Mouse (Mus musculus) layer of hippocampus, postnatal 14 days (tissue): ENCODE measurements around the gene Slc25a28. TPM values are rescaled to one million over a fixed set of nuclear protein-coding genes. Genes with fewer than 3 reads are reported as not detected.

Experiments used
- DNase-seq, 2 experiments: peaks; one replicate each; pipeline ENCODE4 v3.0.0; 2021 to 2022; ENCODE audit warnings: low spot score in 2 of 2, mixed read lengths in 1 of 2
- microRNA-seq, 2 experiments: library from miRNA; unstranded; fragments of <30 nt; microRNA quantifications; one replicate each; pipeline ENCODE4 v1.2.0; 2021
- total RNA-seq, 2 experiments: library from RNA; stranded (reverse); gene quantifications; 2 replicates each; pipeline ENCODE4 v1.2.3; 2021

The Slc25a28 gene
- total RNA-seq, 2 experiments from 2014 or later: 35.8 to 39.1 TPM

- no peak for DNase-seq
Observed at GRCm38 (mm10) chr19:43642843-43643242, 31.8 kb downstream of the Slc25a28 start.

- DNase-seq: no peak
Observed at GRCm38 (mm10) chr19:43641833-43642232, 32.8 kb downstream of the Slc25a28 start.

GRCm38 (mm10) chr19:43630466-43631251 lies 44.0 kb downstream of the Slc25a28 start:
- DNase-seq: peak; percentile 73 to 84

- DNase-seq: no peak
Observed at GRCm38 (mm10) chr19:43629088-43629487, 45.6 kb downstream of the Slc25a28 start.

- no peak for DNase-seq
Observed at GRCm38 (mm10) chr19:43627345-43627744, 47.3 kb downstream of the Slc25a28 start.

GRCm38 (mm10) chr19:43626160-43626559 lies 48.5 kb downstream of the Slc25a28 start:
- no peak for DNase-seq

- DNase-seq: no peak
Observed at GRCm38 (mm10) chr19:43623913-43624312, 50.8 kb downstream of the Slc25a28 start.

GRCm38 (mm10) chr19:43619916-43620479 lies 54.7 kb downstream of the Slc25a28 start:
- DNase-seq: no peak

- DNase-seq: no peak
Observed at GRCm38 (mm10) chr19:43618505-43619030, 56.1 kb downstream of the Slc25a28 start.

GRCm38 (mm10) chr19:43617761-43618349 lies 56.8 kb downstream of the Slc25a28 start:
- no peak for DNase-seq

GRCm38 (mm10) chr19:43616889-43617288 lies 57.8 kb downstream of the Slc25a28 start:
- DNase-seq: no peak

GRCm38 (mm10) chr19:43616415-43616861 lies 58.2 kb downstream of the Slc25a28 start:
- no peak for DNase-seq

GRCm38 (mm10) chr19:43615571-43616414 lies 58.9 kb downstream of the Slc25a28 start:
- no peak for DNase-seq

- DNase-seq: no peak
Observed at GRCm38 (mm10) chr19:43615074-43615445, 59.6 kb downstream of the Slc25a28 start.

- no peak for DNase-seq
Observed at GRCm38 (mm10) chr19:43614341-43615073, 60.2 kb downstream of the Slc25a28 start.

Small RNAs within 50 kb of the gene (microRNA-seq; reads per million reads assigned to microRNA genes)
- 0 reads per million in 2 experiments for gene Gm22646

Other genes with a start within 250 kb of the Slc25a28 start
- 10 to 100 TPM; 53.4 to 60.4 TPM for gene Cnnm1, start 234.4 kb downstream of the Slc25a28 start, total RNA-seq
- gene Got1, start 150.3 kb downstream of the Slc25a28 start, total RNA-seq: 100 to 1,000 TPM; 268 to 269 TPM
- not detected for gene Nkx2-3, start 62.6 kb downstream of the Slc25a28 start, total RNA-seq
- 10 to 100 TPM; 26.9 to 29.6 TPM for gene Entpd7, start 14.8 kb upstream of the Slc25a28 start, total RNA-seq
- 1 to 10 TPM; 4.8 to 5.0 TPM for gene Cutc, start 78.1 kb upstream of the Slc25a28 start, total RNA-seq
- 10 to 100 TPM; 16.6 to 18.9 TPM for gene Cox15, start 78.1 kb upstream of the Slc25a28 start, total RNA-seq
- gene Abcc2, start 107.3 kb upstream of the Slc25a28 start, total RNA-seq: under 1 TPM; 0.07 to 0.10 TPM